Mouse (Mus musculus): ENCODE results near the gene Mylk2. TPM values are rescaled to one million over a fixed set of nuclear protein-coding genes. Genes with fewer than 3 reads are reported as not detected.
A peak's percentile ranks its signal among the peaks of the same experiment; 100 is the strongest.

The Mylk2 gene
- 0.05 and 0.08 TPM in 2 replicates for polyA plus RNA-seq (2015; fragmentation: Nextera tagmentation; extraction: Ambion mirVana)

GRCm38 (mm10) chr2:152911031-152911430, at the start of gene Mylk2:
TSS of gene Mylk2 (plus strand) at chr2:152911352.
- no peak within 1 kb of the TSS for H3K4me3 ChIP-seq
- H3K27me3 ChIP-seq = peaks cover 42% of the 10 kb centered on the region
- no peaks in the 10 kb centered on the region for H3K9me3 ChIP-seq
- WGBS = 23% methylated on average over 12 of the region's 12 CpGs
- H3K4me2 ChIP-seq (replicated peaks) = no peak within 1 kb of the TSS
- no peaks in the 10 kb centered on the region for H3K36me3 ChIP-seq
- H3K27ac ChIP-seq = no peak within 1 kb of the TSS
- H3K4me1 ChIP-seq = peaks cover 23% of the 10 kb centered on the region
- no peak within 1 kb of the TSS for H3K9ac ChIP-seq
- ATAC-seq (ENCODE audit: low FRiP score, low read depth) = 0 out of 2 replicates have a peak, but pooled peaks have one; percentile 14

DNA sequence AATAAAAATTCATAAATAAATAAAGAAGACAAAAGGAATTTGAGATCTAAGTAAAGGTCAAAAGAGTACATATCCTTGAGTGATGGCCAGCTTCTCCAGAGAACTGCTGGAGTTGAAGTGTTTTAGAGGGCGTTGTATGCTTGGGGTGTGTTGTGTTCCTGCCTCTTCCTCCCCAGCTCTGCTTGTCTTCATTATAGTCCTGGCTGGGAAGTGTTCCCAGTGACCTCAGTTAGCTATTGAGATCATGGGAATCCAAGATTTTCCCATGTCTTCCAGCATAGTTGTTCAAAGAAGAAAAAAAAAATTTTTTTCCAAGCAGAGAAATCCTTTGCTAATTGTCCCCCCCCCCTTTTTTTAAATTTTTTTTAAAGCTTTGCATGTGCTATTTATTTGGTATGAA, 49.3 kb upstream of the Mylk2 start:
- no peaks in the 10 kb centered on the region for H3K27me3 ChIP-seq
- 94% methylated on average over 1 of the region's 1 CpGs for WGBS
- H3K36me3 ChIP-seq = peaks cover 59% of the 10 kb centered on the region
- no peak overlapping the region for H3K27ac ChIP-seq
- no peaks in the 10 kb centered on the region for H3K4me1 ChIP-seq
- no peak overlapping the region for H3K4me2 ChIP-seq (replicated peaks)
- H3K4me3 ChIP-seq = no peak overlapping the region
- no peak for ATAC-seq (ENCODE audit: low FRiP score, low read depth)
- no peaks in the 10 kb centered on the region for H3K9me3 ChIP-seq
- H3K9ac ChIP-seq = no peak overlapping the region

GRCm38 (mm10) chr2:152862638-152863037, 48.5 kb upstream of the Mylk2 start:
- no peak for ATAC-seq (ENCODE audit: low FRiP score, low read depth)
- no peaks in the 10 kb centered on the region for H3K27me3 ChIP-seq
- H3K9me3 ChIP-seq = no peaks in the 10 kb centered on the region
- H3K4me2 ChIP-seq (replicated peaks) = no peak overlapping the region
- H3K9ac ChIP-seq = no peak overlapping the region
- no peaks in the 10 kb centered on the region for H3K4me1 ChIP-seq
- 92% methylated on average over 3 of the region's 3 CpGs for WGBS
- H3K27ac ChIP-seq = no peak overlapping the region
- H3K4me3 ChIP-seq = no peak overlapping the region
- H3K36me3 ChIP-seq = peaks cover 56% of the 10 kb centered on the region

GRCm38 (mm10) chr2:152863346-152863745, 47.8 kb upstream of the Mylk2 start:
- Histone ChIP-seq H3K4me2 (replicated peaks) (no peak overlapping the region), H3K4me3 (no peak overlapping the region), H3K4me1 (no peaks in the 10 kb centered on the region), H3K27ac (no peak overlapping the region), H3K9me3 (no peaks in the 10 kb centered on the region), H3K27me3 (no peaks in the 10 kb centered on the region), H3K36me3 (peaks cover 53% of the 10 kb centered on the region), H3K9ac (no peak overlapping the region)
- no peak for ATAC-seq (ENCODE audit: low FRiP score, low read depth)
- WGBS = 95% methylated on average over 6 of the region's 6 CpGs

- no peak overlapping the region for H3K27ac ChIP-seq
- no peaks in the 10 kb centered on the region for H3K9me3 ChIP-seq
- ATAC-seq (ENCODE audit: low FRiP score, low read depth) = no peak
- no peak overlapping the region for H3K4me2 ChIP-seq (replicated peaks)
- H3K36me3 ChIP-seq = peaks cover 83% of the 10 kb centered on the region
- no peak overlapping the region for H3K9ac ChIP-seq
- no peaks in the 10 kb centered on the region for H3K4me1 ChIP-seq
- H3K27me3 ChIP-seq = no peaks in the 10 kb centered on the region
- no peak overlapping the region for H3K4me3 ChIP-seq
- 79% methylated on average over 3 of the region's 3 CpGs for WGBS
These were observed 32.9 kb upstream of the Mylk2 start for GRCm38 (mm10) chr2:152878239-152878638.

DNA sequence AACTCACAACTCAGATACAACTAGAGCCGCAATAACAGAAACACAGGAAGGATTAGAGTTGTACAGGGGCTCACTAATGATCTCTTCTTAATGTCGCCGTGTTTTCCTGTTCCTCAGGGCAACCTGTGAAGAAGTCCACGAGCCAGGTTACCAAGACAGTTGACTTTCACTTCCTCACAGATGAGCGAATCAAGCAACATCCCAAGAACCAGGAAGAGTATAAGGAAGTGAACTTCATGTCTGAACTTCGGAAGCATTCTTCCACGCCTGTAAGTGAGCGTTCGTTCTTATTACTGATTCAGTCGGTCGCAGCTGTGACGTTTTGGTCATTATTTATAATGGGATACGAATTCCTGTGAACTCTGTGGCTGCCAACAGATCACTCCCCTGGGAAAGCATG, 30.3 kb upstream of the Mylk2 start:
- 91% methylated on average over 13 of the region's 13 CpGs for WGBS
- H3K9ac ChIP-seq = no peak overlapping the region
- H3K36me3 ChIP-seq = peaks cover 83% of the 10 kb centered on the region
- no peaks in the 10 kb centered on the region for H3K27me3 ChIP-seq
- H3K27ac ChIP-seq = no peak overlapping the region
- H3K4me1 ChIP-seq = no peaks in the 10 kb centered on the region
- no peak overlapping the region for H3K4me3 ChIP-seq
- no peaks in the 10 kb centered on the region for H3K9me3 ChIP-seq
- H3K4me2 ChIP-seq (replicated peaks) = no peak overlapping the region
- no peak for ATAC-seq (ENCODE audit: low FRiP score, low read depth)

DNA sequence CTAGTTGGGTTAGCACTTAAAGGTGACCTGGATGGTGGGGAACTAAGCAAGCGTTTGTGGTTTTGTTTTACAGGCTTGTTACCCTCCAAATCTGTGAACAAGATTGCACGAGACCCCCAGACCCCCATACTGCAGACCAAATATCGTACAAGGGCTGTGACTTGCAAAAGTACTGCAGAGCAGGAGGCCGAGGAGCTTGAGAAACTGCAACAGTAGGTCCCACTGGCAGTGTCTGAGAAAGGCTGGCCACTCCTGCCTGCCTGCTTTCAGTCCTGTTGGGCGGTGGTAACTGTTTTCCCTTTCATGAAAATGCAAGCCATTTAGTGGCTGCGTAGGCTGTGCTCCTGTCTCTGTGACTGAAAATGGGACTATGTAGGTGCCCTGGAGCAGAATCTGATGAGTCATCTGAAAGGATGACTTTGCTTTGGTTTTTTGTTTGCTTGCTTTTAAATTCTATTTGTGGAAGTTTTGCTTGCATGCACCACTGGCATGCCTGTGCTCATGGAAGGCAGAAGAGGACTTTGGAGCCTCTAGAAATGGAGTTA, 27.0 kb upstream of the Mylk2 start:
- no peak overlapping the region for H3K27ac ChIP-seq

DNA sequence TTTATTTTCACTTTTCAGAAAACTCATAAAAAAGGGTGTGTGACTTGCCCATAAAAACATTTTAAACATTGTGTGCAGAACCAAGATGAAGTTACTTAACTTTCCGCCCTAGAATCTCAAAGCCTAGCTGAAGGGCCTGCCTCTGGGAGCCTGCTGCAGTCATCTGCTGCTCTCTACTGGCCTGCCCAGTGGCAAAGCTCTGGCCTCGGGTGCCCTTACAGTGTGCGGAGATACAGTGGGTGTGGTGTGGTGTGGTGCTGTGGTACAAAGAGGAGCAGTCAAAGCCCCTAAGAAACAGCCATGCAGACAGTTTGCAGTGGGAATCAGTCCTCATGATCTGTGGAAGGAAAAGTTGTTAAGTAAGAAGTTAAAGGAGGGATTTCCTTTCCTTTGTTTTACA, 23.9 kb upstream of the Mylk2 start:
- H3K4me1 ChIP-seq = no peaks in the 10 kb centered on the region
- H3K27ac ChIP-seq = no peak overlapping the region
- H3K4me3 ChIP-seq = no peak overlapping the region
- no peak overlapping the region for H3K9ac ChIP-seq
- 86% methylated on average over 3 of the region's 3 CpGs for WGBS
- H3K4me2 ChIP-seq (replicated peaks) = no peak overlapping the region
- no peaks in the 10 kb centered on the region for H3K9me3 ChIP-seq
- ATAC-seq (ENCODE audit: low FRiP score, low read depth) = no peak
- no peaks in the 10 kb centered on the region for H3K27me3 ChIP-seq
- peaks cover 83% of the 10 kb centered on the region for H3K36me3 ChIP-seq

More for the DNA sequence above, 27.0 kb upstream of the Mylk2 start:
- peaks cover 85% of the 10 kb centered on the region for H3K36me3 ChIP-seq
- H3K9me3 ChIP-seq = no peaks in the 10 kb centered on the region
- ATAC-seq (ENCODE audit: low FRiP score, low read depth) = no peak
- no peak overlapping the region for H3K4me3 ChIP-seq
- H3K9ac ChIP-seq = no peak overlapping the region
- H3K4me2 ChIP-seq (replicated peaks) = no peak overlapping the region
- H3K27me3 ChIP-seq = no peaks in the 10 kb centered on the region
- 90% methylated on average over 6 of the region's 6 CpGs for WGBS
- H3K4me1 ChIP-seq = no peaks in the 10 kb centered on the region

GRCm38 (mm10) chr2:152888774-152889173, 22.4 kb upstream of the Mylk2 start:
- Histone ChIP-seq H3K4me2 (replicated peaks) (no peak overlapping the region), H3K9me3 (no peaks in the 10 kb centered on the region), H3K4me3 (no peak overlapping the region), H3K27me3 (no peaks in the 10 kb centered on the region), H3K4me1 (no peaks in the 10 kb centered on the region), H3K36me3 (peaks cover 91% of the 10 kb centered on the region), H3K9ac (no peak overlapping the region), H3K27ac (no peak overlapping the region)
- no peak for ATAC-seq (ENCODE audit: low FRiP score, low read depth)
- WGBS = 95% methylated on average over 5 of the region's 5 CpGs

DNA sequence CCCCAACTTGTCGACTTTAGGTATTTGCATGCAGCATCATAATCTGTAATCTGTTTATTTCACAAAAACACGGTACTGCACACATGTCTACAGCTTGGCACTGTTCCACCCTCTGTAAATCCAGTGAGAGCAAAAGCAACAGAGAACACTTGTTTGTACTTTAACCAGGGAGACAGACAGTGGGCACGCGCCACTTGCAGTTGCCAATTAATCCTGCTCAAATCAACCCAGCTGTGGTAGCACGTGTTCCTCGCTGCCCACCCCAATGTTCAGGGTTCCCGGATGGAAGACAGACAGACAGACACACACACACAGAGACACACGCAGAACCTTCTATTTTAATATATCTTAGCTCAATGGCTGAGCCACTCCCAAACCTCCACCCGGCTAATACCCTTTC, 15.3 kb upstream of the Mylk2 start:
- no peak overlapping the region for H3K4me2 ChIP-seq (replicated peaks)
- no peaks in the 10 kb centered on the region for H3K27me3 ChIP-seq
- H3K36me3 ChIP-seq = peaks cover 56% of the 10 kb centered on the region
- H3K9me3 ChIP-seq = no peaks in the 10 kb centered on the region
- no peak overlapping the region for H3K4me3 ChIP-seq
- no peak overlapping the region for H3K9ac ChIP-seq
- ATAC-seq (ENCODE audit: low FRiP score, low read depth) = no peak
- no peak overlapping the region for H3K27ac ChIP-seq
- 92% methylated on average over 9 of the region's 9 CpGs for WGBS
- no peaks in the 10 kb centered on the region for H3K4me1 ChIP-seq

DNA sequence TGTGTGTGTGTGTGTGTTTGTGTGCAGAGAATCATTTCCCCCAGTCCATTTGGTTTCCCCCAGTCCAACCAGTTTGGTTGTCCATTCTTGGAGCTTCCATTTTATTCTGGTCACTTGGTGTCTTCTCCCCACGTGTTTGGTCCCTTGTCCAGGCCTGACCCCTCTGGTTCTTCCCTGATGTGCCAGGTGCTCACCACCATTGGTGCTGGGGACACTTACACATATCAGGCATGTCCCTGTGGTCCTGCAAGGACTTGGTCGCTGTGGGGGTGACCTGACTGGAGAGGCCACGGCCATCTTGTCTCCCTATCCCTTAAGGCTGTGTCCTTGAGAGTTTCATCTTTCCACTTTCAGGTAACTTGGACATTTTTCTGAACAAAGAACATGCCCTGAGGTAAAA, 14.2 kb upstream of the Mylk2 start:
- Histone ChIP-seq H3K4me1 (no peaks in the 10 kb centered on the region), H3K27me3 (no peaks in the 10 kb centered on the region), H3K4me3 (no peak overlapping the region), H3K9ac (no peak overlapping the region), H3K36me3 (peaks cover 46% of the 10 kb centered on the region), H3K4me2 (replicated peaks) (no peak overlapping the region), H3K27ac (no peak overlapping the region), H3K9me3 (no peaks in the 10 kb centered on the region)
- ATAC-seq (ENCODE audit: low FRiP score, low read depth) = no peak
- 94% methylated on average over 3 of the region's 3 CpGs for WGBS

DNA sequence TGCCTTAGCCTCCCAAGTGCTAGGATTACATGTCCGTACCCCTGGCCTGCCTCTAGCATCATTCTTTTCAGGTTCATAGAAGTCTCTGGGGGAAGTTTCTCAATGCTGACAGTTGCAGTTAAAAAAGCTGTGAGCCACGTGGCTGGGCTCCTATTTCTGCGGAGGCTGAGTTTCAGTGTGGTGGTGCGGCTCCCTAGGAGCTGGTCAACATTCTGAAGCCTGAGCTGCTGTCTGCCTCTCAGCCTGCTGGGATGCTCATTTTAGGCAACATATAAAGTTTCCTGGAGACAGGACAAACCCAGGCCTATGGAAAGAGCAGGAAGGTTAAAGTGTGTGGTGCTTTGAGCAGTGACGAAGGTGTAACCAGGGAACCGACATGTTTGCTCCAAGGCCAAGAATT, 12.1 kb upstream of the Mylk2 start:
- H3K4me1 ChIP-seq = no peaks in the 10 kb centered on the region; the same call in 1 of the 2 replicates
- WGBS = 65% methylated on average over 6 of the region's 6 CpGs
- no peak overlapping the region for H3K4me2 ChIP-seq (replicated peaks)
- H3K9ac ChIP-seq = no peak overlapping the region
- no peak for ATAC-seq (ENCODE audit: low FRiP score, low read depth)
- H3K36me3 ChIP-seq = peaks cover 25% of the 10 kb centered on the region
- no peaks in the 10 kb centered on the region for H3K9me3 ChIP-seq
- no peak overlapping the region for H3K27ac ChIP-seq
- H3K4me3 ChIP-seq = no peak overlapping the region
- no peaks in the 10 kb centered on the region for H3K27me3 ChIP-seq

- H3K36me3 ChIP-seq = 0 out of 2 replicates have a peak, but pooled peaks cover 3% of the 10 kb centered on the region
- no peak for ATAC-seq (ENCODE audit: low FRiP score, low read depth)
- H3K4me2 ChIP-seq (replicated peaks) = no peak overlapping the region
- no peaks in the 10 kb centered on the region for H3K9me3 ChIP-seq
- no peaks in the 10 kb centered on the region for H3K27me3 ChIP-seq
- no peak overlapping the region for H3K9ac ChIP-seq
- H3K4me3 ChIP-seq = no peak overlapping the region
- H3K27ac ChIP-seq = no peak overlapping the region
- H3K4me1 ChIP-seq = peaks cover 17% of the 10 kb centered on the region
- WGBS = 93% methylated on average over 15 of the region's 15 CpGs
These were observed 9.9 kb upstream of the Mylk2 start for GRCm38 (mm10) chr2:152901296-152901695.

Measured in limb, embryonic 13.5 days (tissue).